Mouse (Mus musculus): Measurements from ENCODE around the gene Rnd1.

Rnd1 gene

GRCm38 (mm10) chr15:98676940-98677728 lies at the start of gene Rnd1:
Gene Rnd1 (minus strand): TSS chr15:98677461.
- POLR2A ChIA-PET, result interaction anchor here (0.5 to 3.9 kb wide), 117 partner anchors 9 to 564 kb away, joined by 3 to 39 read pairs (median 4); partner anchors contain the start of genes Arf3 (in 3 of the 4), 4930415O20Rik (in 2 of the 4), Ccdc65 (in 2 of the 4) and Ddx23 (in 2 of the 4)
- CTCF ChIA-PET, result interaction anchor here in 3 of 4 experiments (0.5 to 2.5 kb wide), 15 partner anchors 8 to 1661 kb away, joined by 3 to 8 read pairs (median 4); partner anchors contain the start of gene Ccdc65 (in 1 of the 3)

DNA sequence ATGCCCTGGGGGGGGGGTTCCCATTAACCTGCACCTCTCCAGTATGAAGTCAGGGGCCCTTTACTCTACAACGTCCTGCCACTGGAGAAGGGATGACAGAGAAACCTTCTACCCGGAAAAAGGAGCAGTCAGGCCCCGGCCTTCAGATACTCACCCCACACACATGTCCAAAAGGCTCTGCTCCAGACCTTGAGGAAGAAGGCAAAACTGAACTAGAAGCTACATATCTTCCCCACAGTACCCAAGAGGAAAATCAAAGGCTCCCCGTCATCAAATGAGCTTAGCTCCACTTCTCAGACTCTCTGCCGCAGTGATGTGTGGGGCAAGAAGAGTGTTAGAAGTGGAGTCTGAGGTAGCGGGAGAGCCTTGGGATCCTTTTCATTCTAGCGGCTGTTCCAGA lies 49.5 kb upstream of the Rnd1 start:
- POLR2A ChIA-PET, result interaction anchor here in 3 of 4 experiments (0.6 to 16.0 kb wide), 27 partner anchors 9 to 303 kb away, joined by 3 to 202 read pairs (median 5); partner anchors contain the start of genes Arf3 (in 3 of the 3), Rnd1 (in 2 of the 3), Ddx23 (in 1 of the 3) and Prkag1 (in 1 of the 3)
- CTCF ChIA-PET, result interaction anchor here (0.6 to 4.0 kb wide), 8 partner anchors 11 to 736 kb away, joined by 3 to 32 read pairs (median 4); partner anchors contain the start of gene Ccdc65 (in 2 of the 4)

DNA sequence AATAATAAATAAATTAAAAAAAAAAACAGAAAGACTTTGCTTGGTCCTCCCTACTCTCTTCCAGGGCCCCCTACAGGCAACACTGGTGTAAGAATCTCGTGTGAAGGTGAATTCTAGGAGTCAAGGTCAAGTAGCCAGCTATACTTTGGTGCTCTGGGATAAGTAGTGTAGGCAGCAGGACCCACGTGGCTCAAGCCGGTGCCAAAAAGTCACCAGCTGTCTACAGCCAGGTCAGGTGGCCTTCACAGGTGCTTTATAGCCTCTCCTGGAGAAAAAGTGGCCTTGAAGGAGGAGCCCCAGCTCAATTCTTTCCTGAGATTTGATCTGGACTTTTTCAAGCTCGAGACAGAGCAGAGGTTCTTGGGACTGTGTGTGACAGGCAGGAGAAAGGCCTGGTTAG lies 48.8 kb upstream of the Rnd1 start:
- POLR2A ChIA-PET, result interaction anchor here in 2 of 4 experiments (0.7 to 16.0 kb wide), 9 partner anchors 12 to 65 kb away, joined by 3 to 202 read pairs (median 22); partner anchors contain the start of genes Arf3 (in 2 of the 2) and Rnd1 (in 1 of the 2)
- CTCF ChIA-PET, result interaction anchor here in 2 of 4 experiments (0.5 to 4.0 kb wide), 5 partner anchors 12 to 86 kb away, joined by 3 to 32 read pairs (median 3); no protein-coding TSS in a partner anchor

DNA sequence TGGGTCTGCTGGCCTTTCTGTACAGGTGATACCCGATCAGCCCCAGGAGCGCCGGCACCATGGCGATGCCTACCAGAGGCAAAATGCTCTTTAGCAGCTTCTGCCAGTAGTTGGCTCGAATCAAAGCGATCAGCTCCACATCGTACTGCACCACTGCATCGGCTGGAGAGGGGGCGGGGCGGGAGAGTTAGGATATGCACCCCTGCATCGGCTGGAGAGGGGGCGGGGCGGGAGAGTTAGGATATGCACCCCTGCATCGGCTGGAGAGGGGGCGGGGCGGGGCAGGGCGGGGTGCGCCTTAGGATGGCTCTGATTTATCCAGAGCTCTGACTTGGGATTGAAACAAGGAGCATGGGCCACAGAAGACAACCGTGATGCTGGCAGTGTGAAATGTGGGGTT lies 47.2 kb upstream of the Rnd1 start:
- CTCF ChIA-PET, result interaction anchor here (0.5 to 1.7 kb wide), 27 partner anchors 9 to 1689 kb away, joined by 3 to 11 read pairs (median 4); partner anchors contain the start of gene Ccdc65 (in 1 of the 4)

DNA sequence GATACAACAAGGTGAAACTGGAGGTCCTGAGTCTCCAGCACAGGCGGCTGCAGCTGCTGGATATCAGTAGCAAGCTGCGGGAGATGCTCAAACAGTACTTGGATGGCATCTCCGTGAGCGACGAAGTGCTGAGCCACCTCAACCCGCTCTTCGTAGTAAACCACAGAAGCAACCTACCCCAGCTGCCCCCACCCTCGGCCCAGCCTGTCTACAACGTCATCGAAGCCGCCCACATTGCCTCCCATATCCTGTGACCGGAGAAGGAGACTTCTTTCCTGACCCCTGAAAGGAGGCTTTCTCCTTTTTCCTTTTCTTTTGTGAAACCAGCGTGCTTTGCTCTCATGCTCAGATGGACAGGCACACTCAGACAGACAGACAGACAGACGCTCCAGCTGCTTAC lies 45.6 kb upstream of the Rnd1 start:
- CTCF ChIA-PET, result interaction anchor here (0.6 to 2.0 kb wide), 8 partner anchors 9 to 961 kb away, joined by 3 to 5 read pairs (median 4); no protein-coding TSS in a partner anchor
- POLR2A ChIA-PET, result interaction anchor here in 3 of 4 experiments (0.6 to 4.1 kb wide), 14 partner anchors 8 to 408 kb away, joined by 3 to 32 read pairs (median 6); partner anchors contain the start of gene Rnd1 (in 1 of the 3)

More for the DNA sequence above, 47.2 kb upstream of the Rnd1 start:
- POLR2A ChIA-PET, result interaction anchor here in 3 of 4 experiments (0.6 to 4.1 kb wide), 32 partner anchors 8 to 1177 kb away, joined by 3 to 32 read pairs (median 4); partner anchors contain the start of genes Arf3 (in 3 of the 3), 4930415O20Rik (in 1 of the 3), Ccdc65 (in 1 of the 3) and Ccnt1 (in 1 of the 3)

DNA sequence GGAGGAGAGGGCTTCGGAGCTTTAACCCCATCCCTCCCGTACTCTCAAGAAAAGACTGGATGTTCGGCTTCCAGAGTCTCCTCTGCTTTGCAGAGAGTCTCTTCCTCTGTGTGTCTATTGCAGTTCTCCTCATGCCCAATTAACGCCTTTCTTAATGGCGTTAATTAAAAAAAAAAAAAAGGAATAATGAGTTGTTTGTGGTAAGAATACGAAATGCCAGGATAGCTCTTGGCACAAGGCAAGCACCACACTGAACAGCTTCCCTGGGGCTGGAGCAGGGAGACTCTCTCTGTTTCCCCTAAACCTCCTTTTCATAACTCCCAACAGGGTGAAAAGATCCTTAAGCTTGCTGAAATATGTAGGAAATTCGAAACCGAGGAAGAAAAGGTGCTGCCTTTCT lies 44.9 kb upstream of the Rnd1 start:
- ChIA-PET POLR2A (interaction anchor here in 3 of 4 experiments (0.6 to 4.1 kb wide), 17 partner anchors 8 to 407 kb away, joined by 3 to 32 read pairs (median 4); partner anchors contain the start of genes Arf3 (in 1 of the 3), Ccdc65 (in 1 of the 3) and Rnd1 (in 1 of the 3)), CTCF (interaction anchor here (0.6 to 2.0 kb wide), 11 partner anchors 8 to 961 kb away, joined by 3 to 6 read pairs (median 4); no protein-coding TSS in a partner anchor)

DNA sequence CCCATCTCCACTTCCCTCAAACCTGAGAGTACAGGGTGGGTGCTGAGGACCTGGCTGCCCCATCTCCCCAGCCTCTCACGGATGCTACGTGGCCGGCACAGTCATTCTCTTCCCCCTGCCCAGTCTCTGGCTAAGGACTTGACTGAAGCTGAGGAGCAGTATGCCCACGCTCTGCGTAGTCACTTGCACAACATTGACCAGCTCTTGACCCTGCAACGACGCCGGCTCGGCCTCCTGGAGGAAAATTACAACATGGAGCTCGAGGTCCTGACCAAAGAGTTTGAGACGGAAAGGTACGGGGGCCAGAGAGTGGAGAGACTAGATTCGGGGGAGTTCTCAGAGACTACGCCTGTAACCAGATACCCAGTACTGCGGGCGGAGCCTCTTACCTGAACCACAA lies 40.0 kb upstream of the Rnd1 start:
- ChIA-PET POLR2A (interaction anchor here in 2 of 4 experiments (0.9 to 1.3 kb wide), 4 partner anchors 10 to 43 kb away, joined by 3 to 6 read pairs (median 3); partner anchors contain the start of gene Fkbp11 (in 2 of the 2)), CTCF (interaction anchor here in 2 of 4 experiments (0.6 to 1.0 kb wide), 4 partner anchors 9 to 496 kb away, joined by 3 to 4 read pairs (median 3); partner anchors contain the start of gene Ccdc65 (in 1 of the 2))

DNA sequence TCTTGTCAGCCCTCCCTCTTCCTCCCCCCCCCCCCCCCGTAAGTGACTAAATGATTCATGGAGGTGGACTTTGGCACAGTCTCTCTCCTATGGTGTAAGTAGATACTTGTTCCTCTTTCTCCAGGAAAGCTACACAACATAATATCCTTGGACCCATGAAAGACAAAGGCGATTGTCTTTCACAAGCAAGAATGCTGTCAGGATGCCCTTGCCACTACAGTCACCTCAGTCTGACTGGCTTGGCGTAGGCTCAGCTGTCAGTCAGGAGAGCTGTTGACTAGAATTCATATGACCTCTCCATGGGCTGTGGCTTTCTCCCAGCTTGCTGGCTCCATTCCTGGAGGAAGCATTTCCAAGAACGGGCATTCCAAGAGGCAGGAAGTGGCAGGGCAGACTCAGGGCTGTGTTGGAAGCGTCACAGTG lies 37.0 kb upstream of the Rnd1 start:
- POLR2A ChIA-PET, result interaction anchor here in 2 of 4 experiments (0.6 to 3.1 kb wide), 15 partner anchors 8 to 326 kb away, joined by 3 to 23 read pairs (median 3); partner anchors contain the start of genes Arf3 (in 1 of the 2), Ddn (in 1 of the 2), Fkbp11 (in 1 of the 2) and Rnd1 (in 1 of the 2)
- CTCF ChIA-PET, result interaction anchor here in 3 of 4 experiments (0.5 to 2.9 kb wide), 7 partner anchors 8 to 351 kb away, joined by 3 to 13 read pairs (median 5); no protein-coding TSS in a partner anchor

GRCm38 (mm10) chr15:98710442-98710841 lies 33.2 kb upstream of the Rnd1 start:
- ChIA-PET CTCF (interaction anchor here in 1 of 4 experiments (0.8 to 1.0 kb wide), 2 partner anchors 79 to 89 kb away, joined by 3 to 4 read pairs; no protein-coding TSS in a partner anchor), POLR2A (no interaction called here)

DNA sequence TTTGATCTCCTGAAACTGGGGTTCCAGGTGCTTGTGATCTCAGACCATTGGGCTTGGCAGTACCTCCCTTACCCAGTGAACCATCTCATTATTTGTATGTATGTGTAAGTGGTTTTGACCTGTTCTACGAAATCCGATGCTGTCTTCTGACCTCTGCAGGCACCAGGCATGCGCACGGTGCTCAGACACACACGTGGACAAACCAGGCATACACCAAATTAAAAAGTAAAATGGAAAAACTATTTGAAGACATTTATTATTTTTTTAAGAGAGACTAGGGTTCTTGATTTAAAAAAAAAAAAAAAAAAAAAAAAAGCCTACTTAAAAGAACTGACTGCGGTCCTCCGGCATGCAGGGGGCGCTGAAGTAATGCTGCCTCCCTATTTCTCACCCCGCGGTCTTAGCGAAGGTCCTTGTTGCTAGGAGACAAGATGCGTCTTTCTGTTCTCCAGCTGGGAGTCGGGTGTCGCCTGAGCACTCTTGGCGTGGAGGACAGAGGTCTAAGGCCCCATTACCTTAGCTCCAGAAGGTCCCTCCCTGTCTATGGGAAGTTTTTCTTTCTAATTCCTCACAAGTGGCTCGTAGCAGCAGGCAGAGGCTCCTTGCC lies 30.6 kb upstream of the Rnd1 start, which contains the start of gene Ccdc65:
Ccdc65 (plus strand) TSS at position 442 of the 607 bp plus-strand sequence.
- ChIA-PET CTCF (interaction anchor here (0.5 to 1.7 kb wide), 44 partner anchors 8 to 931 kb away, joined by 3 to 18 read pairs (median 4); partner anchors contain the start of genes Arf3 (in 1 of the 4), Ddx23 (in 1 of the 4), Fkbp11 (in 1 of the 4) and Prkag1 (in 1 of the 4)), POLR2A (interaction anchor here in 2 of 4 experiments (0.6 to 2.0 kb wide), 13 partner anchors 14 to 484 kb away, joined by 3 to 8 read pairs (median 3); partner anchors contain the start of gene Rnd1 (in 2 of the 2))

DNA sequence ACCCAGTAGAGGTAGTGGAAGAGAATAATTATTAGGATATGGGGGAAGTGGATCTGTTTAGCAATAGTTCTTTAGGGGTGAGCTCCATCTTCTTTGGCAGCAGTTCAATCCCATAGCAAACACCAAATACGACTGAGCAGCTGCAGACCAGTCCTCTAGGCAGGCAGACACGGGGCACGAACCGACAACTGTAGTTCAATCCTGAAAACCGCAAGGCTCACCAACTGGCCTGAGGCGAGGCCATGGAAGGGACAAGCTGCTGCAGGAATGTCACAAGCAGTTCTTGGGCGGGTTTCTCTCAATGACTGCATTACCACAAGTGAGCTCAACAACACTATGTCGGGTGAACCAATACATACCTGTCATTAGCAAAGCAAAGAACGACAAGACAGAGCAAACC lies 27.1 kb upstream of the Rnd1 start:
- ChIA-PET POLR2A (interaction anchor here in 2 of 4 experiments (0.5 to 1.5 kb wide), 3 partner anchors 76 to 175 kb away, joined by 3 to 10 read pairs (median 4); no protein-coding TSS in a partner anchor), CTCF (interaction anchor here in 2 of 4 experiments (0.5 to 1.5 kb wide), 3 partner anchors 8 to 42 kb away, joined by 4 to 7 read pairs (median 6); no protein-coding TSS in a partner anchor)

GRCm38 (mm10) chr15:98699190-98700105 lies 22.2 kb upstream of the Rnd1 start:
- ChIA-PET CTCF (interaction anchor here (0.5 to 3.2 kb wide), 75 partner anchors 8 to 1266 kb away, joined by 3 to 22 read pairs (median 4); partner anchors contain the start of genes Ccdc65 (in 3 of the 4), Rnd1 (in 3 of the 4), Cacnb3 (in 2 of the 4) and Fkbp11 (in 2 of the 4)), POLR2A (interaction anchor here in 3 of 4 experiments (0.5 to 2.4 kb wide), 16 partner anchors 9 to 223 kb away, joined by 3 to 16 read pairs (median 3); partner anchors contain the start of genes Arf3 (in 1 of the 3), Ddx23 (in 1 of the 3) and Rnd1 (in 1 of the 3))

- POLR2A ChIA-PET, result interaction anchor here in 3 of 4 experiments (0.8 to 2.9 kb wide), 9 partner anchors 10 to 178 kb away, joined by 3 to 19 read pairs (median 3); partner anchors contain the start of gene Rnd1 (in 2 of the 3)
These were observed 19.0 kb upstream of the Rnd1 start for GRCm38 (mm10) chr15:98696216-98696615.

DNA sequence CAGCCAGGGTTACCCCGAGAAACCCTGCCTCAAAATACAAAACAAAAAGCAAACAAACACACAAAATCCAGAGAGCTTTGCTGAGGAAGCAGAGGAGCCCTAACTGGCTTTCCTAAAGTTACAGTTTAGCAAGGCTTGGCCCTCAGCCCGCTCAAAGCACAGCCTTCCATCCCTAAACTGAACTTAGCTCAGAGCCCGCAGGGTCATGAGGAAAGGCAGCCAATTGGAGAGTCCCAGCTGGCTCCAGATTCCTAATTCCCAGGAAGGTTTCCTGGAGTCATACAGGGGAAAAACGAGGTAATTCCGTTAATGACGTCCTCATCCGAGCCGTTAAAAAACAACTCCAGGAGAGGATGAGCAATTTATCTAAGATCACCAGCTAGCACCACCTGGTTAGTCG lies 18.5 kb upstream of the Rnd1 start:
- POLR2A ChIA-PET, result interaction anchor here in 3 of 4 experiments (0.5 to 2.9 kb wide), 13 partner anchors 9 to 294 kb away, joined by 3 to 19 read pairs (median 3); partner anchors contain the start of gene Rnd1 (in 2 of the 3)
- CTCF ChIA-PET, result interaction anchor here (0.5 to 1.3 kb wide), 8 partner anchors 9 to 116 kb away, joined by 3 to 8 read pairs (median 5); partner anchors contain the start of gene Ccdc65 (in 1 of the 4)

More at GRCm38 (mm10) chr15:98696216-98696615, 19.0 kb upstream of the Rnd1 start:
- CTCF ChIA-PET, result interaction anchor here (0.5 to 1.3 kb wide), 9 partner anchors 8 to 117 kb away, joined by 3 to 8 read pairs (median 5); partner anchors contain the start of gene Ccdc65 (in 1 of the 4)

GRCm38 (mm10) chr15:98692171-98692715 lies 15.0 kb upstream of the Rnd1 start:
- POLR2A ChIA-PET, result interaction anchor here in 2 of 4 experiments (0.6 to 1.7 kb wide), 3 partner anchors 15 to 19 kb away, joined by 3 to 5 read pairs (median 5); partner anchors contain the start of gene Rnd1 (in 1 of the 2)

More at GRCm38 (mm10) chr15:98692171-98692715, 15.0 kb upstream of the Rnd1 start:
- CTCF ChIA-PET, result interaction anchor here in 2 of 4 experiments (1.0 to 2.5 kb wide), 3 partner anchors 16 to 60 kb away, joined by 3 to 9 read pairs (median 6); partner anchors contain the start of gene Ccdc65 (in 1 of the 2)

Measured in embryonic stem cell, embryonic (primary cell).